Mouse (Mus musculus): ENCODE measurements around the gene Dvl1. TPM values are rescaled to one million over a fixed set of nuclear protein-coding genes. Genes with fewer than 3 reads are reported as not detected.

Dvl1 gene
- polyA plus RNA-seq, 1 experiment = 123 TPM

DNA sequence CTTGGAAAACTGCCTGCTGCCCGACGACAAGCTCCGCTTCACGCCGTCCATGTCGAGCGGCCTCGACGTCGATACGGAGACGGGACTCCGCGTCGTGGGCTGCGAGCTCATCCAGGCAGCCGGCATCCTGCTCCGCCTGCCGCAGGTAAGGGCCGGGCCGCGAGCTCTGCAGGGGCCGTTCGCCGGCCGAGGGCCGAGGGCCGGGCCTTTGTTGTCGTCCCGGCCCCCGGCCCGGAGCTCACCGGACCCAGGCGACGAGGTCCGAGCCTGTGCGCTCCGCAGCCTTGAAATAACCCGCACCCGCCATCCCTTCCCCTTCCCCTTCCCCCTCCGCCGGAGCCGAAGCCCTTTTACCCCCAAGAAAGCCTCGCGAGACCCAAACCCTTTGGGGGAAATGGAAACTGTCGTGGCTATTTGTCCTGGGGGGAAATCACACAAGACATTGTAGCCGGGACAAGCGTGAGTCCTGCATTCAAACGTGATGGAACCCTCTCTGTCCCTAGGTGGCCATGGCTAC, 34.5 kb upstream of the Dvl1 start:
- peak; percentile 23 for DNase-seq
- H3K36me3 ChIP-seq (ENCODE audit: control insufficient read depth, insufficient read depth, low read length) = peaks cover 16% of the 10 kb centered on the region
- peaks cover 14% of the 10 kb centered on the region for H3K4me1 ChIP-seq (ENCODE audit: control insufficient read depth, insufficient read depth, low read length)
- WGBS = under 1% methylated on average over 49 of the region's 49 CpGs
- TF ChIP-seq CTCF (conservative IDR thresholded peaks at IDR 0.05; ENCODE audit: insufficient read depth, insufficient read length, low read depth, low read length) = no peak
- no peak for TF ChIP-seq POLR2A (IDR thresholded peaks at IDR 0.05; ENCODE audit: low read depth, low read length)
- no peaks in the 10 kb centered on the region for H3K27me3 ChIP-seq (replicated peaks; ENCODE audit: control insufficient read depth, insufficient read depth, low read length)
- peak overlapping the region; percentile 80 for H3K27ac ChIP-seq (ENCODE audit: insufficient read depth, low read depth, low read length)
- H3K4me3 ChIP-seq (ENCODE audit: insufficient read depth, low read depth, low read length) = peak overlapping the region; percentile 88

DNA sequence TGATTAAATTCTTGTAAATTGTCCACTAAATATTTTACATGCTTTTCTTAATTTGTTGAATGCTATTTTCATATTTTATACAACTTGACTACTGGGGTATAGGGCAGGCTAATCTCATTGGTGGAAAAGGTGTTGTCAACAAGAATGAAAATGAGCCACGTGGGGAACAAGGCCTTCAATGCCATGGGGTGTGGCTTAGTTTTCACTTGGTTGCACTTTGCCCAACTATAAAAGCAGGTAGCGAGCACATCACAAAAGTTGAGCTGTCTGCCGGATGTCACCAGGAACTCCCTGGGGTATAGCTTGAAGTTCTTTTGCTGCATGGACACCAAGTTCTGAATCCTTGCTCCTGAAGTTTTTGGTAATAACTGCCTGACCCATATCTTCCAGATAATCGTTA, 29.7 kb upstream of the Dvl1 start:
- no peaks in the 10 kb centered on the region for H3K27me3 ChIP-seq (replicated peaks; ENCODE audit: control insufficient read depth, insufficient read depth, low read length)
- TF ChIP-seq POLR2A (IDR thresholded peaks at IDR 0.05; ENCODE audit: low read depth, low read length) = no peak
- TF ChIP-seq CTCF (conservative IDR thresholded peaks at IDR 0.05; ENCODE audit: insufficient read depth, insufficient read length, low read depth, low read length) = no peak
- WGBS = 49% methylated on average over 4 of the region's 4 CpGs
- peaks cover 14% of the 10 kb centered on the region for H3K4me1 ChIP-seq (ENCODE audit: control insufficient read depth, insufficient read depth, low read length)
- H3K27ac ChIP-seq (ENCODE audit: insufficient read depth, low read depth, low read length) = no peak overlapping the region
- H3K4me3 ChIP-seq (ENCODE audit: insufficient read depth, low read depth, low read length) = no peak overlapping the region
- peak; percentile 53 for DNase-seq
- H3K36me3 ChIP-seq (ENCODE audit: control insufficient read depth, insufficient read depth, low read length) = peaks cover 37% of the 10 kb centered on the region

DNA sequence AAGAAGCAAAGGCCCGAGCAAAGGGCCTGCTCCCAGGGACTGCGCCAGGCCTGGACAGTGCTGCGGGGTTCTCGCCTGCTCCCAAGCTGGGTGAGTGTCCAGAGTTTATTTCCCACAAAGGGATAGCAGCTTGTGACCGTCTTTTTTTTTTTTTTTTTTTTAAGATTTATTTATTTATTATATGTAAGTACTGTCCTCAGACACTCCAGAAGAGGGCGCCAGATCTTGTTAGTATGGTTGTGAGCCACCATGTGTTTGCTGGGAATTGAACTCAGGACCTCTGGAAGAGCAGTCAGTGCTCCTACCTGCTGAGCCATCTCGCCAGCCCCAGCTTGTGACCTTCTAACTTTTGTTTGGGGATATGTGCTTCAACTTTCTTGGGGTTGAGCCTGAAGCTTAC, 26.2 kb upstream of the Dvl1 start:
- Histone ChIP-seq H3K27ac (ENCODE audit: insufficient read depth, low read depth, low read length) (no peak overlapping the region), H3K36me3 (ENCODE audit: control insufficient read depth, insufficient read depth, low read length) (peaks cover 40% of the 10 kb centered on the region), H3K27me3 (replicated peaks; ENCODE audit: control insufficient read depth, insufficient read depth, low read length) (no peaks in the 10 kb centered on the region), H3K4me1 (ENCODE audit: control insufficient read depth, insufficient read depth, low read length) (peaks cover 3% of the 10 kb centered on the region; the same call in 1 of the 2 replicates), H3K4me3 (ENCODE audit: insufficient read depth, low read depth, low read length) (no peak overlapping the region)
- TF ChIP-seq CTCF (conservative IDR thresholded peaks at IDR 0.05; ENCODE audit: insufficient read depth, insufficient read length, low read depth, low read length) = 0 out of 2 replicates have a peak, but pooled peaks have one; percentile 15
- no peak for TF ChIP-seq POLR2A (IDR thresholded peaks at IDR 0.05; ENCODE audit: low read depth, low read length)
- 68% methylated on average over 7 of the region's 7 CpGs for WGBS
- no peak for DNase-seq

DNA sequence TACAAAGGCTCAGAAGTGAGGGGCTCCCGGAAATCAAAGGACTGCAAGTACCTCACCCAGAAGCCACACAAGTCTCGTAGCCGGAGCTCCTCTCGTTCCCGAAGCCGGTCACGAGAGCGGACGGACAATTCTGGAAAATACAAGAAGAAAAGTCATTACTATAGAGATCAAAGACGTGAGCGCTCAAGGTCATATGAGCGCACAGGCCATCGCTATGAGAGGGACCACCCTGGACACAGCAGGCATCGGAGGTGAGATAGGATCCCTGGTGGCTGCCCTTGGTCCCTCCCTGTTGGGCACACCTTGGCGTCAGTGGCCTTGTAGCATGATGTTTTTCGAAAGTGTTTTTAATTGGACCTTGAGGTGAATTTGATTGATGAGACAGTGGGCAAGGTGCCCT, 23.8 kb upstream of the Dvl1 start:
- no peak overlapping the region for H3K4me3 ChIP-seq (ENCODE audit: insufficient read depth, low read depth, low read length)
- peaks cover 28% of the 10 kb centered on the region for H3K36me3 ChIP-seq (ENCODE audit: control insufficient read depth, insufficient read depth, low read length)
- no peak for DNase-seq
- H3K27ac ChIP-seq (ENCODE audit: insufficient read depth, low read depth, low read length) = no peak overlapping the region
- TF ChIP-seq POLR2A (IDR thresholded peaks at IDR 0.05; ENCODE audit: low read depth, low read length) = no peak
- no peak for TF ChIP-seq CTCF (conservative IDR thresholded peaks at IDR 0.05; ENCODE audit: insufficient read depth, insufficient read length, low read depth, low read length)
- no peaks in the 10 kb centered on the region for H3K27me3 ChIP-seq (replicated peaks; ENCODE audit: control insufficient read depth, insufficient read depth, low read length)
- H3K4me1 ChIP-seq (ENCODE audit: control insufficient read depth, insufficient read depth, low read length) = no peaks in the 10 kb centered on the region
- WGBS = 92% methylated on average over 16 of the region's 16 CpGs

DNA sequence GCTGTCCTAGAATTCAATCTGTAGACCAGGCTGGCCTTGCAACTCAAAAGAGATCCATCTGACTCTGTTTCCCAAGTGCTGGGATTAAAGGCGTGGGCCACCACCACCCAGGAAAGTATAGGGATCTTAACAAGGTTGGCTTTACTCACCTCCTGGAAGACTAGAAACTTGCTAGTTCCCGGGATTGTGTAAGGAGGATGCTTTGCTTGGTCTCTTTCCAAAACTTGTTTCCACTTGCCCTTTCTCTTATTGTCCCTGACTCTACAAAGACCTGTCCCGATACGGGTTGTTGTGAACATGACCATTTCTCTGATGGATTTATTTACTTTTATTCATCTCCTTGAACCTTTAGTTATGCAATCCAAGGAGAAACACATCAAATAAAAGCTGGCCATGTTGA, 17.3 kb upstream of the Dvl1 start:
- TF ChIP-seq CTCF (conservative IDR thresholded peaks at IDR 0.05; ENCODE audit: insufficient read depth, insufficient read length, low read depth, low read length) (no peak), POLR2A (IDR thresholded peaks at IDR 0.05; ENCODE audit: low read depth, low read length) (no peak)
- H3K4me3 ChIP-seq (ENCODE audit: insufficient read depth, low read depth, low read length) = no peak overlapping the region
- 77% methylated on average over 4 of the region's 4 CpGs for WGBS
- H3K36me3 ChIP-seq (ENCODE audit: control insufficient read depth, insufficient read depth, low read length) = peaks cover under 1% of the 10 kb centered on the region; the same call in 1 of the 2 replicates
- H3K27ac ChIP-seq (ENCODE audit: insufficient read depth, low read depth, low read length) = no peak overlapping the region
- H3K4me1 ChIP-seq (ENCODE audit: control insufficient read depth, insufficient read depth, low read length) = peaks cover 13% of the 10 kb centered on the region; the same call in 1 of the 2 replicates
- H3K27me3 ChIP-seq (replicated peaks; ENCODE audit: control insufficient read depth, insufficient read depth, low read length) = no peaks in the 10 kb centered on the region
- DNase-seq = no peak

DNA sequence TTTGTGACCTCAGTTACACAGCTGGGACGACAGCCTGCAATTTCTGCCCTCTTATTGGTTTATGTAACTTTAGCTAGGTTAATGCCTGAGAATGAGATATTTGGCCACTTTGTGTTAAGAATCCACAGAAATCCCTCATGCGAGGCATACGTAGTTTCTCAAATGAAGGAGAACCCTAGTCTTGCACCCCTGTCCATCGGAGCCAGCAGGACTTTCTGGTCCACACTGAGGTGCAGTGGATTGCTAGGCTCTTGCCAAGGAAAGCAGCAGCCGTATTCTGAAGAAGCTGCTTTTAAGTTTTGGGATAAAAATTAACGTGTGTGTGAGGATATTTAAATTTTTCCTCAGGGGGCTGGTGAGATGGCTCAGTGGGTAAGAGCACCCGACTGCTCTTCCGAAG, 16.6 kb upstream of the Dvl1 start:
- TF ChIP-seq POLR2A (IDR thresholded peaks at IDR 0.05; ENCODE audit: low read depth, low read length) = no peak
- Histone ChIP-seq H3K4me1 (ENCODE audit: control insufficient read depth, insufficient read depth, low read length) (peaks cover 13% of the 10 kb centered on the region; the same call in 1 of the 2 replicates), H3K27ac (ENCODE audit: insufficient read depth, low read depth, low read length) (no peak overlapping the region; the same call in 1 of the 2 replicates), H3K4me3 (ENCODE audit: insufficient read depth, low read depth, low read length) (peak overlapping the region; percentile 17; the same call in 1 of the 2 replicates), H3K36me3 (ENCODE audit: control insufficient read depth, insufficient read depth, low read length) (no peaks in the 10 kb centered on the region), H3K27me3 (replicated peaks; ENCODE audit: control insufficient read depth, insufficient read depth, low read length) (no peaks in the 10 kb centered on the region)
- DNase-seq = peak; percentile 47
- 29% methylated on average over 8 of the region's 8 CpGs for WGBS

DNA sequence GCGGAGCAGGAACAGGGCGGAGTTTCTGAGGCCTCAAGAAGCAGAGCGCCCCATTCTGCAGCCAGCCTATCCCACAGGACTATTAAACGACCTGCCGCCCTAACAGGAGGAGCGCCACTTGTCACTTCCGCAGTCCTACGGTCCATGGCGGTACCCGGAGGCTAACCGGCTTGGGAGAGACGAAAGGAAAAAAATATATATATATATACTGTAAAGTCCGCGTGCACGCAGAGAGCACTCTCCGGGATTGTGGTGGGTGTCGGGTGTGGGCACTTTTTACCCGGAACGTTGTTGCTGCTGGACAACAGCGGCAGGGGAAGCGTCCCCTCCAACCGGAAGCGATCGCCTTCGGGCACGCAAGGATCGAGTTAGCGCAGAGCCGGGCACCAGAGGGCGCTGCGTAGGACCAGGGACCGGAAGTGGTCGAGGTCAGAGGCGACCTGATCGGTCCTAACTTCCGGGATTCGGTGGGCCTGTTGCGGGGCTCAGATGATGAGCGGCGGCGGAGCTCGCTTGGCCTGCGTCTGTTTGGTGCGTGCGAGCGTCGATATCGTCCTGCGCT, 15.9 kb upstream of the Dvl1 start, which contains the start of gene Aurkaip1:
Gene Aurkaip1 (plus strand): TSS at position 68 of the 562 bp plus-strand sequence.
- H3K27ac ChIP-seq (ENCODE audit: insufficient read depth, low read depth, low read length) = peak within 1 kb of the TSS; percentile 91
- peaks cover 13% of the 10 kb centered on the region; the same call in 1 of the 2 replicates for H3K4me1 ChIP-seq (ENCODE audit: control insufficient read depth, insufficient read depth, low read length)
- TF ChIP-seq CTCF (conservative IDR thresholded peaks at IDR 0.05; ENCODE audit: insufficient read depth, insufficient read length, low read depth, low read length) (peak; percentile 94), POLR2A (IDR thresholded peaks at IDR 0.05; ENCODE audit: low read depth, low read length) (no peak)
- WGBS = under 1% methylated on average over 49 of the region's 49 CpGs
- no peaks in the 10 kb centered on the region for H3K27me3 ChIP-seq (replicated peaks; ENCODE audit: control insufficient read depth, insufficient read depth, low read length)
- no peaks in the 10 kb centered on the region for H3K36me3 ChIP-seq (ENCODE audit: control insufficient read depth, insufficient read depth, low read length)
- H3K4me3 ChIP-seq (ENCODE audit: insufficient read depth, low read depth, low read length) = peak within 1 kb of the TSS; percentile 97
- DNase-seq = peak; percentile 97

All from kidney, adult 2 months (tissue).